Mouse (Mus musculus): ENCODE measurements around the gene Slco6d1.
"Not testable (repeated sequence)": the region's sequence is repeated elsewhere in the genome, so short reads cannot be mapped to it uniquely, and the experiment has no call there.

The Slco6d1 gene

GRCm38 (mm10) chr1:98420824-98421223 is at the start of gene Slco6d1:
Gene Slco6d1, plus strand, starts transcription at chr1:98421124.
- no peak for DNase-seq (ENCODE audit: low spot score in 2 of 2)

- no peak for DNase-seq (ENCODE audit: low spot score in 2 of 2)
These were observed 28.9 kb upstream of the Slco6d1 start for GRCm38 (mm10) chr1:98392001-98392400.

GRCm38 (mm10) chr1:98447929-98448328 is 27.0 kb downstream of the Slco6d1 start:
- DNase-seq (ENCODE audit: low spot score in 2 of 2) = no peak

- not testable (repeated sequence) for DNase-seq (ENCODE audit: low spot score in 2 of 2)
These were observed 38.3 kb downstream of the Slco6d1 start for GRCm38 (mm10) chr1:98459224-98459623.

- not testable (repeated sequence) for DNase-seq (ENCODE audit: low spot score in 2 of 2)
These were observed 55.5 kb downstream of the Slco6d1 start for GRCm38 (mm10) chr1:98476381-98476780.

GRCm38 (mm10) chr1:98479243-98479642 is 58.3 kb downstream of the Slco6d1 start:
- no peak for DNase-seq (ENCODE audit: low spot score in 2 of 2)

GRCm38 (mm10) chr1:98505982-98506381 is 85.1 kb downstream of the Slco6d1 start:
- DNase-seq (ENCODE audit: low spot score in 2 of 2) = no peak

GRCm38 (mm10) chr1:98522977-98523376 is 102.1 kb downstream of the Slco6d1 start:
- no peak for DNase-seq (ENCODE audit: low spot score in 2 of 2)

GRCm38 (mm10) chr1:98523537-98523936 is 102.6 kb downstream of the Slco6d1 start:
- no peak for DNase-seq (ENCODE audit: low spot score in 2 of 2)

- DNase-seq (ENCODE audit: low spot score in 2 of 2) = not testable (repeated sequence)
These were observed 107.4 kb downstream of the Slco6d1 start for GRCm38 (mm10) chr1:98528368-98528767.

- DNase-seq (ENCODE audit: low spot score in 2 of 2) = no peak
These were observed 124.4 kb downstream of the Slco6d1 start for GRCm38 (mm10) chr1:98545372-98545771.

GRCm38 (mm10) chr1:98554388-98554787 is 133.5 kb downstream of the Slco6d1 start:
- no peak for DNase-seq (ENCODE audit: low spot score in 2 of 2)

GRCm38 (mm10) chr1:98565701-98566100 is 144.8 kb downstream of the Slco6d1 start:
- DNase-seq (ENCODE audit: low spot score in 2 of 2) = no peak

All from urinary bladder, postnatal 36 days (tissue).